Mouse (Mus musculus): ENCODE measurements around the gene Spata7.
"Not testable (repeated sequence)": the region's sequence is repeated elsewhere in the genome, so short reads cannot be mapped to it uniquely, and the experiment has no call there.

Gene Spata7

DNA sequence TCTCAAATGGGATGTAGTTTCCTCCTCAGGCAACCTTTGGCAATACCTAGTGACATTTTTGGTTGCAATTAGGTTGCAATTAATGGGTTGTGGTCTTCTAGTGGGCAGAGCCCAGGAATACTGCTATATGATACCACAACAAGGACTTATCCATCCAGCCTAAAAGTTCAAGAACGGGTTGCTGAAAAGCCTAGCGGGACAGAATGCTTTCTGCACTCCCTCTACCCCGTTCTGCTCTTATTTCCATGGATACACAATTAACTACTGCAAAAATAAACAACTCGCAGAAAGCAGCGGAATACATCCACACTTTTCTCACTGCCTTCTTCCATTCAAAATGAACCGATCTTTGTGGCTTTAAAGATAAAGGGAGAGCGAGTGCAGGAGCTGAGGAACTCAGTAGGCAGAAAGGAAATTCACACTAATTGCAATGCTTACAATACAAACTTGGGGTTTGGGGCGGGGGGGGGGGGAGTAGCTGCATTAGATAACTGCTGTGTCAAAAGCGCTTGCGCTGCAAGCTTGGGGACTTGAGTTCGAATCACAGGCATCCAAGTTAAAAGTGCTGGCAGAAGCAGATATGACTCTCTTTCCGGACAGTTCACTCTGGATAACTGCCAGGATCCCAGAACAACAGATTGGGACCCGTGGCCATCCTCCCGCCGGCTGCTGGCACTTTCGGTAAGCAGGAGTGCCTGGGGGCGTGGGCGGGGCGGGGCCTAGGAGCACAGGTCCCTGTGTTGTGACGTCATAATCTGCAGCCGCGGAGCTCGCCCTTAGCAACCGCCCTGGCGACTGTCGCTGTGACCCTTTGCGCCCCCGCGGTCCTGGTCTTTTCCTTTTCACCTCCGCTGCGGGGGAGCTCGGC lies at the start of gene Spata7:
Spata7 (plus strand) TSS at position 766 of the 868 bp plus-strand sequence.
- DNase-seq (ENCODE audit: low read depth, low spot score): peak; percentile 87

DNA sequence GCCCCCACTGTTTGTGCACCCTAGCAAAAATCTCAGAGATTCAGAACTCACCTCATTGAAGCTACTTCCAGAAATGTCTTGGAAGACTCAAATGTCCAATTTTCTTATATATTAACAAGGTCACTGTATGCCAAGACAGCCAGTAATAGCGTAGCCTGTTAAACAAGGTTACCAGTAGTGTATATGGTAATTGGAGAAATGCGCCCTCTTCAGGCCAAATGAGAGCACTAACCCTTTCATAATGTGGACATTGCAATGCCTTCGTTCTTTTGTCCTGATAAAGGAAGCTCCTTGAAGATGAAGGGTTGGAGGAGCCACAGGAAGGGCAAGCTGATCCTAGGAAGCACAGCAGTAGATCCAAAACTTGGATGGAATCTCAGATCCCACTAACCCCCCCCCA lies 42.7 kb upstream of the Spata7 start:
- no peak for DNase-seq (ENCODE audit: low read depth, low spot score)

GRCm38 (mm10) chr12:98588573-98588972 lies 39.4 kb upstream of the Spata7 start:
- peak; percentile 57 for DNase-seq (ENCODE audit: low read depth, low spot score)

- DNase-seq (ENCODE audit: low read depth, low spot score): no peak
These were observed 36.9 kb upstream of the Spata7 start for GRCm38 (mm10) chr12:98591016-98591415.

DNA sequence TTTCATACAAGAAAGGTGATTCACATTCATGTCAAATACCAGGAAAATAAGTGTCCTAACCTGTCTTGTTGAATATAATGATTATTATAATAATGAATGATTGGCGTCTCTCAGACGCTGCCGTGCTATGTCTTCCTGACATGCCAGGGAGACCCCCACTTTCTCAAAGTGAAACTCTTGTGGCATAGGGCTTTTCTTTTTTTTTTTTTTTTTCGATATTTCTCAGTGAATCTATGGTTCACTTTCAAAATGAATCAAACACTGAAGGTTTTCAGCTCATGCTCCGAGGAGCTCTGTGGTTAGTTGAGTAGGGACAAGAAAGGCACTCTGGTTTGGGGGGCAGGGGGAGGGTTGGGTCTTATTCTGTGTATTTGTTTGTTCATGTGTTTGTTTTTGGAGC lies 27.1 kb upstream of the Spata7 start:
- DNase-seq (ENCODE audit: low read depth, low spot score): no peak

- no peak for DNase-seq (ENCODE audit: low read depth, low spot score)
These were observed 25.8 kb upstream of the Spata7 start for GRCm38 (mm10) chr12:98602114-98602513.

DNA sequence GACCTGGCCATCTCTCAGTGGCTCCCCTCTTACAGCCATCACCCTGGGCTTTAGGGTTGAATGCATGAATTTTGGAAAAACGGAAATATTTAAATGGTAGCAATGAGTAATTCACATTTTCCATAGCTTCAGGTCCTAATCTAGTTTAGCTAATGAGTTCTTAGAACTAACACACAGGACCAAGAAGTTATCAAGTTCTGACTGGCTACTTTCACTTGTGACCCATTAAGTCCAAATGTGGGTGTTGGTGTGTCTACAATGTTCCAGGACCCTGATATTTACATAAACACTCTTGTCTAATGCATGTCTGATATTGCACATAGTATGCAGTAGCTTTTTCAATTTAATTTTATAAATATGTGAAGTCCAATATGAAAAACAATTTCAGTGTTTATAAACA lies 22.7 kb upstream of the Spata7 start:
- DNase-seq (ENCODE audit: low read depth, low spot score): no peak

GRCm38 (mm10) chr12:98606595-98607290 lies 21.2 kb upstream of the Spata7 start:
- no peak for DNase-seq (ENCODE audit: low read depth, low spot score)

- no peak for DNase-seq (ENCODE audit: low read depth, low spot score)
These were observed 17.6 kb upstream of the Spata7 start for GRCm38 (mm10) chr12:98610341-98610740.

GRCm38 (mm10) chr12:98614910-98615508 lies 12.9 kb upstream of the Spata7 start:
- DNase-seq (ENCODE audit: low read depth, low spot score): no peak

DNA sequence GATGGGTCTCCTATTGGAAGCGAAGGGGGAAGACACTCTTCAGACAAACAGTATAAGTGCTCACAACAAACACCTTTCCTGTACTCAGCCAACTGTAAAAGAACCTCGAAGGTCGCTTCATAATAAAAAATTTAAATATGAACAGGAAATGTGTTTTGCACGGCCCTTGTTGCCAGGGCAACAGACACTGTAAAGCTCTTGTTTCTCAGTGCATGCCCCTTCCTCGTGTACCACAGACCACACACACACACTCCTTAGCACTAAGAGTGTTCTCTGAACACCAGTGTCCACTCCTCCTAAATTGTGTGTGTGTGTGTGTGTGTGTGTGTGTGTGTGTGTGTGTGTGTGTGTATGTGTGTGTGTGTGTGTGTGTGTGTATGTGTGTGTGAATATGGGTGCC lies 12.2 kb upstream of the Spata7 start:
- DNase-seq (ENCODE audit: low read depth, low spot score): no peak

GRCm38 (mm10) chr12:98619496-98619895 lies 8.5 kb upstream of the Spata7 start:
- no peak for DNase-seq (ENCODE audit: low read depth, low spot score)

- not testable (repeated sequence) for DNase-seq (ENCODE audit: low read depth, low spot score)
These were observed 7.0 kb upstream of the Spata7 start for GRCm38 (mm10) chr12:98620922-98621321.

DNA sequence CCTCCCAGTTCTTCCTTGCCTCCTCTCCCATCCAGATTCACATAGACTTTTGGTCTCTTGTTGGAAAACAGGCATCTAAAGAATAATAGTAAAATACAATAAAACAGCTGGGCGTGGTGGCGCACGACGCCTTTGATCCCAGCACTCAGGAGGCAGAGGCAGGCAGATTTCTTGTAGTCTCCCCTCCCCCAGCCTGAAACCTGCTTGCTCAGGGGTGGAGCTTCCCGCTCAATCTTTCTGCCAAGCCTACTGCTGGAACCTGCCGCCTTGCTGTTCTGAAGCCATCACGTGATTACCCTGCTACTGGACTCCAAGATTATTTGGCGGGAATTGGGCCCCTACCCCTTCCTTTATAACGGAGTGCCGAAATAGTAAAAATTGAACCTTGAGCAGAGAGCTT lies 4.7 kb upstream of the Spata7 start:
- DNase-seq (ENCODE audit: low read depth, low spot score): not testable (repeated sequence)

GRCm38 (mm10) chr12:98628260-98628970 lies 458 bp downstream of the Spata7 start:
- DNase-seq (ENCODE audit: low read depth, low spot score): no peak

DNA sequence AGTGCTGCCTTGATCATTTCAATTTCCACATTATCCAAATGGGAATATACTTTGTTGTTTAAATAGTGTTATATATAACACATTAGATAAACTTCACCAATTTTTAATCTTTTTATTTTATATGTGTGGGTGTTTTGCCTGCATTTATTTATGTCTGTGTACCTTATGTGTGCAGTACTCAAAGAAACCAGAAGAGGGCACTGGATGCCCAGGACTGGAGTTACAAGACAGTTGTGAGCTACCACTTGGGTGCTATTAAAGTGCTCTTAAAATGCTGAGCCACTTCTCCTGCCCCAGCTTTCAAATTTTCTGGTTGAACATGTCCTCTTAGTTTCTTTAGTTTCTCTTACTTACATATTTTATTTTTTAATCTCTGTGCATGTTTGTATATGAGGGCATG lies 16.9 kb downstream of the Spata7 start:
- DNase-seq (ENCODE audit: low read depth, low spot score): no peak

DNA sequence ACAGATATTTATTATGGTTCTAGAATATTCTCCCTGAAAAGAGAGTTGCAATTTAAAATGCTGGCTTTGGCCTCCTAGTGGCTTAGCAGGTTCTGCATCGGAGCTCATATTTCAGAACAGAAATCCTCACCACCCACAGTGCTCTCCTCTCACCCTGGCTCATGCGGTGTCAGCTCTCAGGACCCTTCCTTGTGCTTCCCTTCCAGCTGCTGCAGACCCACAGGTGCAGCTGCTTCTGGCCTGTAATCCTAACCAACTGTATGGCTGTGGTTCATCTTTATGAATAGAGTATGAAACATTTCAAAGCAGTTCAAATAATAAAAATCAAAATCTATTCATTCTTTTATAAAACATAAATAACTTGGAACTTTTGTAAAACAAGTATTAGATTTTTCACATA lies 28.9 kb downstream of the Spata7 start:
- DNase-seq (ENCODE audit: low read depth, low spot score): no peak

GRCm38 (mm10) chr12:98662617-98663016 lies 34.7 kb downstream of the Spata7 start:
- DNase-seq (ENCODE audit: low read depth, low spot score): no peak

GRCm38 (mm10) chr12:98668132-98668814 lies 40.3 kb downstream of the Spata7 start:
- no peak for DNase-seq (ENCODE audit: low read depth, low spot score)

DNA sequence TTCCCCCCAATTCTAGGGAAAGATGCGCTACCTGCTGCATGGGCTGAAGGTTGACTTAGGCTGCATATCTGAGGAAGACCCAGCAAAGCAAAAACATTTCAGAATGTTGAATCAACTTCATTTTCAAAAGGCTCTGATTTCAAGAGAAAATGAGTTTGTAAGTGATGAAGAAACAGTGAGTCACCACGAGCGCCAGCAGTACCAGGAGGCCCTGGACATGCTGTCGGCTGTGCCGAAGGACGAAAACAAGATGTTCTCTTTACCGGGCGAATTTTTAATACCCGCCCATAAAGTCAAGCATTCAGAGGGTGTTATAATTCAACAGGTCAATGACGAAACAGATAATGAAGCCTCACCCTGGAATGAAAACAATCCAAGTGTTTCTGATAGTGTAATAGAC lies 41.1 kb downstream of the Spata7 start:
- no peak for DNase-seq (ENCODE audit: low read depth, low spot score)

DNA sequence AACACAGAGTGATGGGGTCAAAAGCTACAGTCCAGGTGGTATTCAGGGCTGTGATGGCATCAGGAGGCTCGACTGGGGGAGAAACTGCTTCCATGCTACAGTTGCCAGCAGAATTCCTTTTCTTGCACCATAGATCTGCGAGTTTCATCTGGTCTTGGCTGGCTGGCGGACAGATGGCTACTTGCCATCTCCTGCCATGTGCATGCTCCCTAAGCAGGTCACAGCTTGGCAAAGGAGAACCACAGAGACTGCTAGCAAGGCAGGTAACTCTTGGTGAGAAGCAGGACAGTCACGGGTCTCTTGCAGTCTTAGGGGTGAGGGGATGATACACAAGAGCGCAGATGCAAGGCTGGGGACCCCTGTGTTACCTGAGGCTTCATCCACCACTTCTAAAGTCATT lies 41.9 kb downstream of the Spata7 start:
- no peak for DNase-seq (ENCODE audit: low read depth, low spot score)

All from forelimb bud, embryonic 11.5 days (tissue).